Mouse (Mus musculus) heart, embryonic 16.5 days (tissue): ENCODE data around the gene Gm12185. TPM values are rescaled to one million over a fixed set of nuclear protein-coding genes. Genes with fewer than 3 reads are reported as not detected.
"Not testable (repeated sequence)": the region's sequence is repeated elsewhere in the genome, so short reads cannot be mapped to it uniquely, and the experiment has no call there.

Source experiments
- ATAC-seq: fragments of 200-750 bp; cut with Nextera tagmentation; replicated peaks from 2 replicates; pipeline ENCODE4 v1.8.0; 2017; ENCODE audit warnings: moderate number of reproducible peaks; ENCODE audit not compliant: insufficient read depth, low FRiP score; ENCODE audit errors: extremely low read depth
- H3K27ac ChIP-seq: fragments of 300-500 bp; sonication (generic); 2 replicates; pipeline ENCODE4 v1.5.1; 2014; ENCODE audit warnings: mild to moderate bottlenecking, low read length, control low read depth, moderate library complexity
- H3K27me3 ChIP-seq: fragments of 300-500 bp; sonication (generic); 2 replicates; pipeline ENCODE4 v1.6.1; 2014; ENCODE audit warnings: low read length, mixed read lengths; ENCODE audit not compliant: control insufficient read depth, insufficient read depth
- H3K36me3 ChIP-seq: fragments of 300-500 bp; sonication (generic); 2 replicates; pipeline ENCODE4 v1.6.1; 2014; ENCODE audit not compliant: control insufficient read depth, insufficient read depth
- H3K4me1 ChIP-seq: fragments of 300-500 bp; sonication (generic); 2 replicates; pipeline ENCODE4 v1.6.1; 2014; ENCODE audit warnings: low read length, mixed read lengths; ENCODE audit not compliant: control insufficient read depth, insufficient read depth
- H3K4me2 ChIP-seq: fragments of 300-500 bp; sonication (generic); 2 replicates; pipeline ENCODE4 v1.6.1; 2014; ENCODE audit warnings: low read depth, mild to moderate bottlenecking, control low read depth, low read length
- H3K4me3 ChIP-seq: fragments of 300-500 bp; sonication (generic); 2 replicates; pipeline ENCODE4 v1.5.1; 2014; ENCODE audit warnings: mild to moderate bottlenecking, control low read depth, low read length
- H3K9ac ChIP-seq: fragments of 300-500 bp; sonication (generic); 2 replicates; pipeline ENCODE4 v1.6.1; 2014; ENCODE audit warnings: low read length, control low read depth
- H3K9me3 ChIP-seq: fragments of 300-500 bp; sonication (generic); replicated peaks from 2 replicates; pipeline ENCODE4 v1.6.1; 2016; ENCODE audit warnings: low read length; ENCODE audit not compliant: control insufficient read depth
- WGBS: fragments of 180-500 bp; shearing (Covaris S2); extraction: QIAGEN DNeasy Blood & Tissue Kit; methylation state at CpG from one replicate; pipeline ENCODE4 v1.1.7; 2014; 5-methylcytosine and 5-hydroxymethylcytosine counted together
- polyA plus RNA-seq: library from polyadenylated mRNA; unstranded; fragments of >200 nt; fragmentation: Nextera tagmentation; extraction: Ambion mirVana; gene quantifications from 2 replicates; pipeline ENCODE4 v1.2.1, GENCODE M21; 2015

The Gm12185 gene
- polyA plus RNA-seq, 1 experiment from 2014 or later: 0.13 TPM

GRCm38 (mm10) chr11:48933422-48933821, 58.6 kb downstream of the Gm12185 start:
- not testable (repeated sequence) for H3K27me3 ChIP-seq, H3K36me3 ChIP-seq, H3K9me3 ChIP-seq, H3K9ac ChIP-seq, H3K4me1 ChIP-seq, H3K4me3 ChIP-seq, H3K27ac ChIP-seq, ATAC-seq, H3K4me2 ChIP-seq
- 52% methylated on average over 1 of the region's 1 CpGs for WGBS

DNA sequence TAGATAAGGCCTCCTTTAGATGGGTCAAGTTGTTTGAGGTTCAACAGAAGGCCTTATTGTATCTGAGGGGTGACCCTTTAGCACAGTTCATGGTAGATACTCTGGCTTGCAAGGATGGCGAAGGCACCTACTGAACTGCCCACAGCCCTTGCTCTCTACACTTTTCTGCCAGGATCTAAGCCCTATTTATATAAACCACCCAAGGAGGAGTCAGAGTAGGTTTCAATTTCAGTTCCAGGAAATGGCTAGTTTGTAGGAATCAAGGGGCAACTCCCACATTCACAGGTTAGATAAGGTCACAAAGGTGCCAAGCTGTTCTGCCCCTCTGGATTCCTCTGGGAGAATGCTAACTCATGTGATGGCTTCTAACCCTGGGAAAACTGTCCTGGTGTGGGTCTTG, 64.0 kb downstream of the Gm12185 start:
- not testable (repeated sequence) for H3K27ac ChIP-seq, ATAC-seq, H3K9ac ChIP-seq, H3K9me3 ChIP-seq, H3K36me3 ChIP-seq, H3K27me3 ChIP-seq, H3K4me2 ChIP-seq, H3K4me1 ChIP-seq, H3K4me3 ChIP-seq
- WGBS: 91% methylated on average over 1 of the region's 1 CpGs

DNA sequence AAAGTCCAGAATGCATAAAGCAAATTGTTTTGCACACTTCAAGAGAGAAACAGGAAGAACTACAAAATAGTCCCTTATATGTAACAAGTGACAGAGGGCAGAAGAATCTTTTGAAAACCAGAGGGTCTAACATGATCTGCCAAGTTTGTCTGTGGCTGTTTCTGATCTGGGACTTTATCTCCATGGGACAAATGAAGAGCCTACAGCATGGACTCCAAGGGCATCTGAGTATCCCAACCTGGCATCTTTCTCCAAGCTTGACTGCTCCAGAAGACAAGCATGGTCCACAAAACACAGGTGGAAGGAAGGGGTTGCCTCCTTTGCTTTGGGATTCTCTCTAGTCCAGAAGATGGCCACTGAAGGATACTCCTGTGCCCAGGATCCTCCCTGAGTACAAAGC, 65.6 kb downstream of the Gm12185 start:
- not testable (repeated sequence) for H3K9me3 ChIP-seq, H3K27me3 ChIP-seq, H3K36me3 ChIP-seq, ATAC-seq, H3K27ac ChIP-seq, H3K9ac ChIP-seq, H3K4me2 ChIP-seq, H3K4me3 ChIP-seq, H3K4me1 ChIP-seq

GRCm38 (mm10) chr11:48923818-48924217, 68.2 kb downstream of the Gm12185 start:
- 59% methylated on average over 5 of the region's 5 CpGs for WGBS
- H3K4me2 ChIP-seq, H3K4me3 ChIP-seq, H3K36me3 ChIP-seq, H3K9me3 ChIP-seq, ATAC-seq, H3K27me3 ChIP-seq, H3K4me1 ChIP-seq, H3K27ac ChIP-seq, H3K9ac ChIP-seq: not testable (repeated sequence)

- Histone ChIP-seq H3K9ac (no peak overlapping the region), H3K27me3 (no peaks in the 10 kb centered on the region), H3K4me2 (no peak overlapping the region), H3K4me3 (no peak overlapping the region), H3K9me3 (no peaks in the 10 kb centered on the region), H3K36me3 (no peaks in the 10 kb centered on the region), H3K27ac (no peak overlapping the region), H3K4me1 (no peaks in the 10 kb centered on the region)
- 64% methylated on average over 3 of the region's 3 CpGs for WGBS
- ATAC-seq: no peak
These were observed 73.6 kb downstream of the Gm12185 start for GRCm38 (mm10) chr11:48918380-48918779.

DNA sequence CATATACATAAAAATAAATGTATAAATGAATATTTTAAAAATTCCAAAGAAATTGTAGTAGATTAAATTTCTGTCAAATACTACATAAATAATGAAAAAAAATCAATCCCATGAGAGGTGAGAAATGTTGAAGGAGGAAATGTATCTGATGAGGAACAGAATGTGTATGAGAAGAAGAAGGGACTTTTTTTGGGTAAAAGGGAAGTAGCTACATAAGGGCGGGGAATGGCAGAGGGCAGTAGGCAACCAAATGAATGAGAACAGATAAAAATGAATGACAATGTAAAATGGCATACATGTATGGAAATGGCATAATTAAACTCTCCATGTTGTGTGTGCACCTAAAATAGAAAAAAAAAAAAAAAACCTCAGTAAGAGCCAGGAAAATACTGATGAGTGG, 78.4 kb downstream of the Gm12185 start:
- Histone ChIP-seq H3K4me3 (no peak overlapping the region), H3K9me3 (no peaks in the 10 kb centered on the region), H3K36me3 (no peaks in the 10 kb centered on the region), H3K9ac (no peak overlapping the region), H3K4me1 (no peaks in the 10 kb centered on the region), H3K4me2 (no peak overlapping the region), H3K27ac (no peak overlapping the region), H3K27me3 (no peaks in the 10 kb centered on the region)
- WGBS: 89% methylated on average over 1 of the region's 1 CpGs
- no peak for ATAC-seq

- 49% methylated on average over 1 of the region's 1 CpGs for WGBS
- Histone ChIP-seq H3K9ac (no peak overlapping the region), H3K27ac (no peak overlapping the region), H3K36me3 (no peaks in the 10 kb centered on the region), H3K4me3 (no peak overlapping the region), H3K9me3 (no peaks in the 10 kb centered on the region), H3K4me1 (no peaks in the 10 kb centered on the region), H3K27me3 (no peaks in the 10 kb centered on the region), H3K4me2 (no peak overlapping the region)
- no peak for ATAC-seq
These were observed 83.6 kb downstream of the Gm12185 start for GRCm38 (mm10) chr11:48908459-48908858.

GRCm38 (mm10) chr11:48902021-48902420, 90.0 kb downstream of the Gm12185 start, which contains the start of gene Gm5431:
TSS of gene Gm5431 (minus strand) at chr11:48902214.
- Histone ChIP-seq H3K4me3 (no peak within 1 kb of the TSS), H3K4me1 (no peaks in the 10 kb centered on the region), H3K27me3 (no peaks in the 10 kb centered on the region), H3K9me3 (no peaks in the 10 kb centered on the region), H3K27ac (no peak within 1 kb of the TSS), H3K36me3 (no peaks in the 10 kb centered on the region), H3K9ac (no peak within 1 kb of the TSS), H3K4me2 (no peak within 1 kb of the TSS)
- no peak for ATAC-seq
- 44% methylated on average over 2 of the region's 2 CpGs for WGBS

DNA sequence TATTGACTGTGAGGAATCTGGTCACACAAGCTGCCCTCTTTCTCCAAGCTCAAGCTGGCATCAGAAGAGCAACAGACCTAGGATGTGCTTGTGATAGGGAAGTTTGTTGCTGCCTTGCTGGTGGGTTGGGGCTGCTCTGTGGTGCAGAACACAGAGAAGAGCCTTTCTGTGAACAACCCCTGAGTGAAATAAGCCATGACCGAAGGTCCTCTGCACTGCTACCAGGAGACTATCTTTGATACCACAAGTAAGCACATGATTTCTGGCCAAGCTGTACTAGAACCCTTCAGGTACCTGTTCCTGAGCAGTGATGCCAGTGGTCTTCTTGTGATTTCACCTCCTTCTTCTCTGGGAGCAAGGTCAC, 90.5 kb downstream of the Gm12185 start:
- H3K9ac ChIP-seq, H3K36me3 ChIP-seq, H3K9me3 ChIP-seq, H3K27ac ChIP-seq, H3K4me2 ChIP-seq, H3K27me3 ChIP-seq, H3K4me1 ChIP-seq, ATAC-seq, H3K4me3 ChIP-seq: not testable (repeated sequence)
- 88% methylated on average over 1 of the region's 1 CpGs for WGBS
